Mouse (Mus musculus): Measurements from ENCODE around the gene Mrgprx1. TPM values are rescaled to one million over a fixed set of nuclear protein-coding genes. Genes with fewer than 3 reads are reported as not detected.

Mrgprx1 gene
- polyA plus RNA-seq (2014; fragmentation: Illumina TruSeq; extraction: RNeasy Lipid Tissue Mini Kit (QIAGEN cat#74804); ENCODE audit: low read depth, low replicate concordance) = not detected

DNA sequence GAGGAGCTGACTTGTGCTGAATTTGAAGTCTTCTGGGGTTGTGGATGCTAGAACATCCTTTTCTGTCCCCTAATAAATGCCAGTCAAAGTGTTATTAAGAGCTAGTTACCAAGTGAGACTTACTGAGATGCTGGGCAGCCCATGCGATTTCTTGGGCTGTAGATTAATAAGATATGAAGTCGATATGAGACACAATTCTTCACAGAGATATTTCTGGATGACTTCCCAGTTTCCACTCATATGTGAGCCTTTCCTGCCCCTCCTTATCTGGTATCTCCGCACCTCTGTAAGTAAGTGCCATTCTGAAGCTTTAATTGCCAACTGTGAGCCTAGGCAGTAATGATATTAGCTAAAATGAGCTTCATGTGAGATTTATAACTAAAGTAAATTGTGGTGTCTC is at the start of gene Mrgprx1:
Mrgprx1 (minus strand) TSS at position 101 of the 400 bp plus-strand sequence.

DNA sequence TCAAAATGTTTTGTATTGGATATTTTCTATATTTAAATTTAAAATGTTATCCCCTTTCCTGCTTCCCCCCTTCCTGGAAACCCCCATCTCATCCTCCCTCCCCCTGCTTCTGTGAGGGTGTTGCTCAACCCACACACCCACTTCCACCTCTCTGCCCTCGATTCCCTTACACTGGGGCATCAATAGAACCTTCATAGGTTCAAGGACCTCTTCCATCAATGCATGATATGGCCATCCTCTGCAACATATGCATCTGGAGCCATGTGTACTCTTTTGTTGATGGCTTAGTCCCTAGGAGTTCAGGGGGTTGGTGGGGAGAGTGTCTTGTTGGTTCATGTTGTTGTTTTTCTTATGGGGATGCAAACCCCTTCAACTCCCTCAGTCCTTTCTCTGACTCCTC is 45.4 kb downstream of the Mrgprx1 start, which contains the start of gene Mrgpra4:
Mrgpra4 (minus strand) TSS at position 101 of the 400 bp plus-strand sequence.

Other genes starting within 250 kb of the Mrgprx1 start
- not detected for gene Mrgpra4, start 45.5 kb downstream of the Mrgprx1 start, polyA plus RNA-seq (2014; fragmentation: Illumina TruSeq; extraction: RNeasy Lipid Tissue Mini Kit (QIAGEN cat#74804); ENCODE audit: low read depth, low replicate concordance)
- not detected for gene Mrgprb5, start 141.4 kb upstream of the Mrgprx1 start, polyA plus RNA-seq (2014; fragmentation: Illumina TruSeq; extraction: RNeasy Lipid Tissue Mini Kit (QIAGEN cat#74804); ENCODE audit: low read depth, low replicate concordance)
- not detected for gene Mrgprb4, start 171.7 kb upstream of the Mrgprx1 start, polyA plus RNA-seq (2014; fragmentation: Illumina TruSeq; extraction: RNeasy Lipid Tissue Mini Kit (QIAGEN cat#74804); ENCODE audit: low read depth, low replicate concordance)